Comparison of ENCODE assay signal across 7 mouse cellular contexts in the genomic region with DNA sequence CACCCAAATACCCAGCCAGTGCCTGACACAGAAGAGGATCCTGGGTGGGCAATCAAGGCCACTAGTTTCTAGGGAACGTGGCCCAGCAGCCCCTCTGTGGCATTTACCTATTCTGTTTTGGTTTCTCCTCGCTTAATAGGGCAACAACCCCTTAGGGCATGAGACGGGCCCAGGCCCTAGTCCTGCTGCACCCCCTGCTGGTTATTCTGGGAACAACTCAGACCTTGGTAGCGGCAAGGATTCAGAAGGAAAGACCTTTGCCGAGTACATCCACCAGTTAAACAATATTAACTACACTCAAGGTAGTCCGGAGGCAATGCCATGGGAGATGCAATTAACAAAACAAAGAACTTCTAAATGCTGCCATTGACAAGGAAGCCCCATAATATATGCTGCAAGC. TPM values are rescaled to one million over a fixed set of nuclear protein-coding genes. Genes with fewer than 3 reads are reported as not detected.
DNase-seq lines count a peak whose midpoint lies in the region; ATAC-seq and TF ChIP-seq lines count a peak whose summit lies in the region.

No protein-coding gene starts in this region.

- intact Hi-C loops in left cerebral cortex, postnatal 14 days (cut with DNase I) = loop anchor here (1.0 to 5.0 kb wide), 2 partner anchors 54 to 84 kb away; partner anchors contain the start of gene Gnaz

- H3K27me3 ChIP-seq in cerebellum, adult 2 months (ENCODE audit: control insufficient read depth, insufficient read depth, low read length) = no peaks in the 10 kb centered on the region
- no peaks in the 10 kb centered on the region for H3K27me3 ChIP-seq in intestine, postnatal 0 days (replicated peaks; ENCODE audit: control insufficient read depth, insufficient read depth, low read length)
- no peaks in the 10 kb centered on the region for H3K27me3 ChIP-seq in midbrain, embryonic 11.5 days (ENCODE audit: control insufficient read depth, insufficient read depth, low read length)
- H3K27me3 ChIP-seq in small intestine, adult 2 months (ENCODE audit: control insufficient read depth, insufficient read depth, low read length) = no peaks in the 10 kb centered on the region

- TF ChIP-seq POLR2A in cerebellum, adult 2 months (IDR thresholded peaks at IDR 0.05; ENCODE audit: borderline replicate concordance, insufficient read depth, low read length) = no peak
- no peak for TF ChIP-seq POLR2A in small intestine, adult 2 months (IDR thresholded peaks at IDR 0.05; ENCODE audit: low read depth, low read length)

- H3K4me2 ChIP-seq in intestine, postnatal 0 days (replicated peaks; ENCODE audit: low read depth) = no peak overlapping the region
- no peak overlapping the region for H3K4me2 ChIP-seq in midbrain, embryonic 11.5 days

- H3K36me3 ChIP-seq in intestine, postnatal 0 days (ENCODE audit: control insufficient read depth, insufficient read depth) = no peaks in the 10 kb centered on the region
- H3K36me3 ChIP-seq in midbrain, embryonic 11.5 days (ENCODE audit: control insufficient read depth, insufficient read depth, low read length) = no peaks in the 10 kb centered on the region
- no peaks in the 10 kb centered on the region for H3K36me3 ChIP-seq in small intestine, adult 2 months (ENCODE audit: control insufficient read depth, insufficient read depth, low read length)

- peak; percentile 43 for ATAC-seq in activated CD4-positive, CD25-positive, alpha-beta regulatory T cell, adult 4 months
- ATAC-seq in frontal cortex, adult (ENCODE audit: low TSS enrichment) = peak; percentile 80
- no peak for ATAC-seq in intestine, postnatal 0 days
- peak; percentile 49 for ATAC-seq in midbrain, embryonic 11.5 days (ENCODE audit: low FRiP score)

- H3K27ac ChIP-seq in cerebellum, adult 2 months (ENCODE audit: insufficient read depth, low read length) = no peak overlapping the region
- H3K27ac ChIP-seq in intestine, postnatal 0 days (ENCODE audit: low read depth, low read length) = no peak overlapping the region
- no peak overlapping the region for H3K27ac ChIP-seq in midbrain, embryonic 11.5 days (ENCODE audit: low read depth, low read length)
- no peak overlapping the region for H3K27ac ChIP-seq in small intestine, adult 2 months (ENCODE audit: insufficient read depth, low read depth, low read length)

- 11% methylated on average over 6 of the region's 6 CpGs for WGBS in cerebellum, adult 2 months
- 8% methylated on average over 6 of the region's 6 CpGs for WGBS in intestine, postnatal 0 days
- WGBS in midbrain, embryonic 11.5 days = 7% methylated on average over 6 of the region's 6 CpGs
- WGBS in small intestine, adult 2 months = 6% methylated on average over 6 of the region's 6 CpGs

- peak; percentile 73 to 85 for DNase-seq in cerebellum, adult 2 months
- peak; percentile 78 to 90 for DNase-seq in left cerebral cortex, postnatal 14 days (ENCODE audit: low spot score in 2 of 2)
- peak; percentile 97 for DNase-seq in midbrain, embryonic 11.5 days (ENCODE audit: low spot score, missing footprints)

- no peaks in the 10 kb centered on the region; the same call in 1 of the 2 replicates for H3K4me1 ChIP-seq in cerebellum, adult 2 months (ENCODE audit: control insufficient read depth, insufficient read depth, low read length)
- H3K4me1 ChIP-seq in intestine, postnatal 0 days (replicated peaks; ENCODE audit: control insufficient read depth, insufficient read depth, low read length) = no peaks in the 10 kb centered on the region
- H3K4me1 ChIP-seq in midbrain, embryonic 11.5 days (ENCODE audit: control insufficient read depth, insufficient read depth, low read length) = no peaks in the 10 kb centered on the region
- H3K4me1 ChIP-seq in small intestine, adult 2 months (ENCODE audit: control insufficient read depth, insufficient read depth, insufficient read length, low read length) = no peaks in the 10 kb centered on the region

- no peak overlapping the region for H3K4me3 ChIP-seq in cerebellum, adult 2 months (replicated peaks; ENCODE audit: insufficient read depth, low read depth, low read length)
- H3K4me3 ChIP-seq in intestine, postnatal 0 days (ENCODE audit: low read depth, low read length) = no peak overlapping the region
- H3K4me3 ChIP-seq in midbrain, embryonic 11.5 days (ENCODE audit: low read depth, low read length) = no peak overlapping the region
- H3K4me3 ChIP-seq in small intestine, adult 2 months (ENCODE audit: low read depth, low read length) = no peak overlapping the region

- no peaks in the 10 kb centered on the region for H3K9me3 ChIP-seq in intestine, postnatal 0 days (ENCODE audit: control insufficient read depth)
- H3K9me3 ChIP-seq in midbrain, embryonic 11.5 days (ENCODE audit: control insufficient read depth, low read length) = no peaks in the 10 kb centered on the region

- H3K9ac ChIP-seq in intestine, postnatal 0 days (ENCODE audit: low read depth, low read length) = no peak overlapping the region
- no peak overlapping the region for H3K9ac ChIP-seq in midbrain, embryonic 11.5 days (ENCODE audit: low read length)

- TF ChIP-seq CTCF in cerebellum, adult 2 months (IDR thresholded peaks at IDR 0.05; ENCODE audit: borderline replicate concordance, insufficient read depth, low read depth, low read length) = peak; percentile 95
- peak; percentile 96 for TF ChIP-seq CTCF in intestine, postnatal 0 days (IDR thresholded peaks at IDR 0.05; ENCODE audit: low read depth)
- peak; percentile 78; the same call in 1 of the 2 replicates for TF ChIP-seq CTCF in small intestine, adult 2 months (IDR thresholded peaks at IDR 0.05; ENCODE audit: extremely low read depth, insufficient read length, insufficient replicate concordance, low read depth, low read length)

RNA-seq across cellular contexts. Expression of gene Rsph14, which starts 11.2 kb away (rescaled TPM):
- polyA plus RNA-seq in activated CD4-positive, CD25-positive, alpha-beta regulatory T cell, adult 4 months (2017; shearing (Covaris generic)) = not detected
- 0.43 and 0.79 TPM in 2 replicates for polyA plus RNA-seq in cerebellum, adult 2 months (2012; rRNA removed)
- polyA plus RNA-seq in intestine, postnatal 0 days (2015; fragmentation: Nextera tagmentation; extraction: Ambion mirVana) = not detected in 2 replicates
- total RNA-seq in left cerebral cortex, postnatal 14 days (2021) = 1 to 10 TPM in 1 of 2 experiments, under 1 TPM in 1; 0.93 to 1.1 TPM
- polyA plus RNA-seq in midbrain, embryonic 11.5 days (2014; fragmentation: Nextera tagmentation; extraction: Ambion mirVana) = not detected in 2 replicates
- polyA plus RNA-seq in small intestine, adult 2 months (2012; rRNA removed) = not detected in 2 replicates

RNA-seq across cellular contexts. Expression of gene Rab36, which starts 15.7 kb away (rescaled TPM):
- under 1 TPM; 0.19 to 0.60 TPM for polyA plus RNA-seq in activated CD4-positive, CD25-positive, alpha-beta regulatory T cell, adult 4 months (2017; shearing (Covaris generic))
- polyA plus RNA-seq in cerebellum, adult 2 months (2012; rRNA removed) = 20.4 and 21.2 TPM in 2 replicates
- 1.5 TPM in 2 replicates for polyA plus RNA-seq in intestine, postnatal 0 days (2015; fragmentation: Nextera tagmentation; extraction: Ambion mirVana)
- total RNA-seq in left cerebral cortex, postnatal 14 days (2021) = 10 to 100 TPM; 37.7 to 39.6 TPM
- 4.9 and 6.2 TPM in 2 replicates for polyA plus RNA-seq in midbrain, embryonic 11.5 days (2014; fragmentation: Nextera tagmentation; extraction: Ambion mirVana)
- polyA plus RNA-seq in small intestine, adult 2 months (2012; rRNA removed) = 1.2 and 1.6 TPM in 2 replicates

RNA-seq across cellular contexts. Expression of gene Bcr, which starts 39.3 kb away (rescaled TPM):
- 1 to 10 TPM; 3.7 to 4.6 TPM for polyA plus RNA-seq in activated CD4-positive, CD25-positive, alpha-beta regulatory T cell, adult 4 months (2017; shearing (Covaris generic))
- 44.3 and 44.4 TPM in 2 replicates for polyA plus RNA-seq in cerebellum, adult 2 months (2012; rRNA removed)
- 26.7 and 36.2 TPM in 2 replicates for polyA plus RNA-seq in intestine, postnatal 0 days (2015; fragmentation: Nextera tagmentation; extraction: Ambion mirVana)
- total RNA-seq in left cerebral cortex, postnatal 14 days (2021) = 10 to 100 TPM; 82.9 to 84.1 TPM
- 7.6 and 9.0 TPM in 2 replicates for polyA plus RNA-seq in midbrain, embryonic 11.5 days (2014; fragmentation: Nextera tagmentation; extraction: Ambion mirVana)
- 10.1 and 46.9 TPM in 2 replicates for polyA plus RNA-seq in small intestine, adult 2 months (2012; rRNA removed)

RNA-seq across cellular contexts. Expression of gene Gnaz, which starts 54.2 kb away (rescaled TPM):
- polyA plus RNA-seq in activated CD4-positive, CD25-positive, alpha-beta regulatory T cell, adult 4 months (2017; shearing (Covaris generic)) = not detected
- polyA plus RNA-seq in cerebellum, adult 2 months (2012; rRNA removed) = 41.0 and 44.1 TPM in 2 replicates
- 1.7 and 2.4 TPM in 2 replicates for polyA plus RNA-seq in intestine, postnatal 0 days (2015; fragmentation: Nextera tagmentation; extraction: Ambion mirVana)
- 100 to 1,000 TPM; 159 to 164 TPM for total RNA-seq in left cerebral cortex, postnatal 14 days (2021)
- 12.2 and 12.7 TPM in 2 replicates for polyA plus RNA-seq in midbrain, embryonic 11.5 days (2014; fragmentation: Nextera tagmentation; extraction: Ambion mirVana)
- polyA plus RNA-seq in small intestine, adult 2 months (2012; rRNA removed) = 1.7 and 2.4 TPM in 2 replicates
